Mouse (Mus musculus): ENCODE measurements around the gene Synpo2. TPM values are rescaled to one million over a fixed set of nuclear protein-coding genes. Genes with fewer than 3 reads are reported as not detected.

Synpo2 gene
- polyA plus RNA-seq, 1 experiment from 2014 or later = 36.8 TPM

- Histone ChIP-seq H3K27me3 (replicated peaks) (no peaks in the 10 kb centered on the region), H3K27ac (peak overlapping the region; percentile 56), H3K9ac (no peak overlapping the region), H3K4me1 (replicated peaks) (peaks cover 16% of the 10 kb centered on the region), H3K4me3 (replicated peaks) (no peak overlapping the region), H3K36me3 (no peaks in the 10 kb centered on the region), H3K9me3 (no peaks in the 10 kb centered on the region), H3K4me2 (replicated peaks) (no peak overlapping the region)
- 46% methylated on average over 19 of the region's 19 CpGs for WGBS
- ATAC-seq = peak; percentile 37; the same call in 1 of the 2 replicates
Measured at GRCm38 (mm10) chr3:123176366-123177334, 59.3 kb downstream of the Synpo2 start.

GRCm38 (mm10) chr3:123175142-123175541 lies 60.8 kb downstream of the Synpo2 start:
- peak; percentile 36; the same call in 1 of the 2 replicates for ATAC-seq
- no peaks in the 10 kb centered on the region for H3K36me3 ChIP-seq
- H3K27me3 ChIP-seq (replicated peaks) = no peaks in the 10 kb centered on the region
- no peak overlapping the region for H3K27ac ChIP-seq
- H3K9ac ChIP-seq = no peak overlapping the region
- H3K9me3 ChIP-seq = no peaks in the 10 kb centered on the region
- WGBS = 83% methylated on average over 7 of the region's 7 CpGs
- H3K4me1 ChIP-seq (replicated peaks) = peaks cover 16% of the 10 kb centered on the region
- no peak overlapping the region for H3K4me2 ChIP-seq (replicated peaks)
- no peak overlapping the region for H3K4me3 ChIP-seq (replicated peaks)

- 80% methylated on average over 8 of the region's 8 CpGs for WGBS
- Histone ChIP-seq H3K9ac (no peak overlapping the region), H3K4me1 (replicated peaks) (peaks cover 16% of the 10 kb centered on the region)
Measured at GRCm38 (mm10) chr3:123174379-123174697, 61.6 kb downstream of the Synpo2 start.

GRCm38 (mm10) chr3:123173553-123174378 lies 62.2 kb downstream of the Synpo2 start:
- H3K36me3 ChIP-seq = no peaks in the 10 kb centered on the region

More at GRCm38 (mm10) chr3:123174379-123174697, 61.6 kb downstream of the Synpo2 start:
- ATAC-seq = no peak
- H3K27ac ChIP-seq = no peak overlapping the region
- H3K4me2 ChIP-seq (replicated peaks) = no peak overlapping the region
- no peaks in the 10 kb centered on the region for H3K36me3 ChIP-seq
- H3K9me3 ChIP-seq = no peaks in the 10 kb centered on the region
- H3K4me3 ChIP-seq (replicated peaks) = no peak overlapping the region
- H3K27me3 ChIP-seq (replicated peaks) = no peaks in the 10 kb centered on the region

GRCm38 (mm10) chr3:123172151-123172550 lies 63.8 kb downstream of the Synpo2 start:
- H3K27ac ChIP-seq = no peak overlapping the region
- no peaks in the 10 kb centered on the region for H3K27me3 ChIP-seq (replicated peaks)

More at GRCm38 (mm10) chr3:123173553-123174378, 62.2 kb downstream of the Synpo2 start:
- H3K9ac ChIP-seq = no peak overlapping the region
- ATAC-seq = no peak
- H3K9me3 ChIP-seq = no peaks in the 10 kb centered on the region
- no peaks in the 10 kb centered on the region for H3K27me3 ChIP-seq (replicated peaks)
- H3K4me1 ChIP-seq (replicated peaks) = peaks cover 16% of the 10 kb centered on the region
- WGBS = 82% methylated on average over 21 of the region's 21 CpGs
- no peak overlapping the region for H3K27ac ChIP-seq
- no peak overlapping the region for H3K4me2 ChIP-seq (replicated peaks)
- no peak overlapping the region for H3K4me3 ChIP-seq (replicated peaks)

GRCm38 (mm10) chr3:123169398-123169797 lies 66.6 kb downstream of the Synpo2 start:
- no peaks in the 10 kb centered on the region for H3K36me3 ChIP-seq
- no peak overlapping the region for H3K4me3 ChIP-seq (replicated peaks)
- H3K27ac ChIP-seq = no peak overlapping the region
- H3K4me1 ChIP-seq (replicated peaks) = peaks cover 12% of the 10 kb centered on the region; the same call in 1 of the 2 replicates
- H3K27me3 ChIP-seq (replicated peaks) = no peaks in the 10 kb centered on the region
- ATAC-seq = no peak
- H3K4me2 ChIP-seq (replicated peaks) = no peak overlapping the region
- 57% methylated on average over 4 of the region's 4 CpGs for WGBS
- H3K9me3 ChIP-seq = no peaks in the 10 kb centered on the region
- H3K9ac ChIP-seq = no peak overlapping the region

More at GRCm38 (mm10) chr3:123172151-123172550, 63.8 kb downstream of the Synpo2 start:
- Histone ChIP-seq H3K9ac (no peak overlapping the region), H3K36me3 (no peaks in the 10 kb centered on the region), H3K4me2 (replicated peaks) (no peak overlapping the region), H3K4me1 (replicated peaks) (peaks cover 16% of the 10 kb centered on the region), H3K9me3 (no peaks in the 10 kb centered on the region), H3K4me3 (replicated peaks) (no peak overlapping the region)
- no peak for ATAC-seq
- WGBS = 84% methylated on average over 5 of the region's 5 CpGs

GRCm38 (mm10) chr3:123168815-123169214 lies 67.1 kb downstream of the Synpo2 start:
- no peaks in the 10 kb centered on the region for H3K9me3 ChIP-seq
- H3K4me1 ChIP-seq (replicated peaks) = peaks cover 14% of the 10 kb centered on the region; the same call in 1 of the 2 replicates
- no peak overlapping the region for H3K27ac ChIP-seq
- no peaks in the 10 kb centered on the region for H3K27me3 ChIP-seq (replicated peaks)
- ATAC-seq = peak; percentile 54; the same call in 1 of the 2 replicates
- no peak overlapping the region for H3K4me3 ChIP-seq (replicated peaks)
- WGBS = 4% methylated on average over 5 of the region's 5 CpGs
- no peaks in the 10 kb centered on the region for H3K36me3 ChIP-seq
- no peak overlapping the region for H3K4me2 ChIP-seq (replicated peaks)
- no peak overlapping the region for H3K9ac ChIP-seq

GRCm38 (mm10) chr3:123166450-123166849 lies 69.5 kb downstream of the Synpo2 start:
- Histone ChIP-seq H3K36me3 (no peaks in the 10 kb centered on the region), H3K9me3 (no peaks in the 10 kb centered on the region), H3K27ac (no peak overlapping the region), H3K27me3 (replicated peaks) (no peaks in the 10 kb centered on the region), H3K4me3 (replicated peaks) (no peak overlapping the region), H3K9ac (no peak overlapping the region), H3K4me2 (replicated peaks) (no peak overlapping the region), H3K4me1 (replicated peaks) (peaks cover 28% of the 10 kb centered on the region)
- 52% methylated on average over 5 of the region's 5 CpGs for WGBS
- no peak for ATAC-seq

- Histone ChIP-seq H3K27ac (peak overlapping the region; percentile 87), H3K9ac (no peak overlapping the region), H3K27me3 (replicated peaks) (no peaks in the 10 kb centered on the region), H3K9me3 (no peaks in the 10 kb centered on the region), H3K36me3 (no peaks in the 10 kb centered on the region), H3K4me3 (replicated peaks) (no peak overlapping the region), H3K4me2 (replicated peaks) (no peak overlapping the region), H3K4me1 (replicated peaks) (peaks cover 29% of the 10 kb centered on the region)
- WGBS = 40% methylated on average over 1 of the region's 1 CpGs
- no peak for ATAC-seq
Measured at GRCm38 (mm10) chr3:123164183-123164582, 71.8 kb downstream of the Synpo2 start.

GRCm38 (mm10) chr3:123163192-123163523 lies 72.8 kb downstream of the Synpo2 start:
- ATAC-seq = peak; percentile 30; the same call in 1 of the 2 replicates
- WGBS = 26% methylated on average over 4 of the region's 4 CpGs
- no peaks in the 10 kb centered on the region for H3K36me3 ChIP-seq
- H3K4me2 ChIP-seq (replicated peaks) = peak overlapping the region; percentile 25; the same call in 1 of the 2 replicates
- no peaks in the 10 kb centered on the region for H3K9me3 ChIP-seq
- peak overlapping the region; percentile 87 for H3K27ac ChIP-seq
- no peaks in the 10 kb centered on the region for H3K27me3 ChIP-seq (replicated peaks)
- H3K9ac ChIP-seq = no peak overlapping the region
- H3K4me3 ChIP-seq (replicated peaks) = no peak overlapping the region
- peaks cover 29% of the 10 kb centered on the region for H3K4me1 ChIP-seq (replicated peaks)

GRCm38 (mm10) chr3:123162289-123163191 lies 73.4 kb downstream of the Synpo2 start:
- H3K9ac ChIP-seq = no peak overlapping the region
- no peaks in the 10 kb centered on the region for H3K27me3 ChIP-seq (replicated peaks)
- WGBS = 26% methylated on average over 6 of the region's 6 CpGs
- no peaks in the 10 kb centered on the region for H3K36me3 ChIP-seq
- peak overlapping the region; percentile 87 for H3K27ac ChIP-seq
- H3K9me3 ChIP-seq = no peaks in the 10 kb centered on the region
- ATAC-seq = peak; percentile 59
- peak overlapping the region; percentile 25; the same call in 1 of the 2 replicates for H3K4me2 ChIP-seq (replicated peaks)
- H3K4me1 ChIP-seq (replicated peaks) = peaks cover 29% of the 10 kb centered on the region
- no peak overlapping the region for H3K4me3 ChIP-seq (replicated peaks)
